Mouse (Mus musculus) liver, adult 2 months (tissue): ENCODE data around the gene Tox4.

Experiments used
- CTCF ChIP-seq: fragments of 200-500 bp; IDR thresholded peaks from 2 replicates; pipeline ENCODE4 v1.5.1; 2011; ENCODE audit warnings: low read depth, low read length, control low read depth
- POLR2A ChIP-seq: fragments of 200-500 bp; IDR thresholded peaks from 2 replicates; pipeline ENCODE4 v1.6.1; 2011; ENCODE audit warnings: low read length, control low read depth; ENCODE audit not compliant: insufficient read depth; ENCODE audit errors: extremely low read depth

DNA sequence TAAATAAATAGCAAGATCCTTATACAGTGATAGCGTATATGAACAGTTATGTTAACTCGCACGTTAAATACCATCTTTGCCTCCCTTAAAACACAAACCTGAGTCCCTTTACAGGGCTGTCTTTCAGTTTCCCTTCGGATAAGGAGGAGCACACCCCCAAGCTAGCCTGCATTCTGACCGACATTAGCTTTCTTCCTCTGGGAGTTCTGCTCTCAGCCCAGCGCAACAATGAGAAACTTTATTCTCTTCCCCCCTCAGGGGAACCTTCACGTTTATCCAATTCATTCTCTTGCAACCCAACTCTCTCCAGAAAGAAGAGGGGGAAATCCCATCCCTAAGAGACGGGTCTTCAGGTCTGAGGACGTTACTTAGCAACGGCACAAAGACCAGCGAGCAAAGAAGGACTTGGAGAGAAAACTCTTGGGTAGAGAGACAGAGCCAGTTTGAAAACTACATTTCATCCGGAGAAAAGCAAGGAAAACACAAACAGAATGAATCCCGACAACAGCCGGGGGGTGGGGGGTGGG, 48.5 kb downstream of the Tox4 start:
- TF ChIP-seq CTCF (no peak), POLR2A (no peak)
